Mouse (Mus musculus) stomach, postnatal 0 days (tissue): ENCODE measurements around the gene Pde1c.

Experiments
- CTCF ChIP-seq: IDR thresholded peaks from 2 replicates; pipeline ENCODE4 v1.5.1; 2016; ENCODE audit warnings: antibody characterized with exemption, low read depth, mild to moderate bottlenecking, moderate library complexity
- EP300 ChIP-seq: optimal IDR thresholded peaks from 2 replicates; pipeline ENCODE3; 2016; ENCODE audit warnings: antibody characterized with exemption

- no peak for TF ChIP-seq EP300
- TF ChIP-seq CTCF: no peak
Measured at GRCm38 (mm10) chr6:56172172-56172571, 396.7 kb downstream of the Pde1c start.
